Mouse (Mus musculus) gastrocnemius, adult 2 months (tissue): ENCODE data around the gene Phf13. TPM values are rescaled to one million over a fixed set of nuclear protein-coding genes. Genes with fewer than 3 reads are reported as not detected.

Experiments used
- DNase-seq: peaks from one replicate; pipeline ENCODE4 v3.0.0; 2022
- H3K27ac ChIP-seq: fragments of 200-600 bp; 2 replicates; pipeline ENCODE4 v1.8.1; 2022; ENCODE audit warnings: mild to moderate bottlenecking
- H3K4me3 ChIP-seq: fragments of 200-600 bp; 2 replicates; pipeline ENCODE4 v1.8.1; 2022; ENCODE audit warnings: mild to moderate bottlenecking, moderate library complexity
- CTCF ChIP-seq: fragments of 200-600 bp; IDR thresholded peaks from 2 replicates; pipeline ENCODE4 v1.8.1; 2022; ENCODE audit warnings: antibody characterized with exemption, mild to moderate bottlenecking, moderate library complexity
- intact Hi-C: fragments of 180-260 bp; cut with DNase I; formaldehyde crosslinking; loops from one replicate; pipeline ENCODE4 v1.15.1; 2025
- total RNA-seq, 2 experiments: library from RNA; stranded (reverse); gene quantifications; 2 replicates each; pipeline ENCODE4 v1.2.3; 2021

Gene Phf13
- total RNA-seq, 2 experiments from 2014 or later: 4.5 to 4.6 TPM

GRCm38 (mm10) chr4:152028456-152028855 lies 32.4 kb upstream of the Phf13 start:
- Histone ChIP-seq H3K27ac (peak overlapping the region; percentile 95; the same call in 1 of the 2 replicates), H3K4me3 (peak overlapping the region; percentile 90)
- no peak for DNase-seq
- intact Hi-C loops: no loop called here
- no peak for TF ChIP-seq CTCF

- intact Hi-C loops: no loop called here
- no peak for TF ChIP-seq CTCF
- H3K27ac ChIP-seq: peak within 1 kb of the TSS; percentile 95
- peak; percentile 98 for DNase-seq
- H3K4me3 ChIP-seq: peak within 1 kb of the TSS; percentile 90
Measured at GRCm38 (mm10) chr4:152027524-152027923, 31.5 kb upstream of the Phf13 start, which contains the start of gene Zbtb48. TSS of gene Zbtb48 (minus strand) at chr4:152027671.

GRCm38 (mm10) chr4:152026751-152027508 lies 30.9 kb upstream of the Phf13 start:
- TF ChIP-seq CTCF: no peak
- peak overlapping the region; percentile 90 for H3K4me3 ChIP-seq
- peak overlapping the region; percentile 95 for H3K27ac ChIP-seq
- DNase-seq: peak; percentile 19
- intact Hi-C loops: no loop called here

GRCm38 (mm10) chr4:152024525-152024924 lies 28.5 kb upstream of the Phf13 start:
- no peak overlapping the region for H3K27ac ChIP-seq

DNA sequence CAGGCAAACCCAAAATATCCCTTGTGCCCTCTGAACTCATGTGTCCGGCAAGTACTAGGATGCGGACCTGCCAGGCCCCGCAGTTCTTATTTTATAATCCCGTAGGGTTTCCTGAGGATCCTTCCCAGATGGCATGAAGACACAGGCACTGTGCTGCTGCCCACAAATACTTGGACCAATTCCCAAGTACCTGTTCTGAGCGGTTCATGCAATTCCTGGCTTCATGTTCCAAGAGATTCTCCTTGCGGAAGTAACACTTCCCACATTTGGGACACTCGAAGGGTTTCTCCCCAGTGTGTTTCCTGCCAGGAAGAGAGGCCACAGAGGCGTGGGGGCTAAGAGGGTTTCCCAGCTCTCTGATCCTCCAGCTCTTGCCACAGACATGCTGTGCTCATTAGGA lies 26.4 kb upstream of the Phf13 start:
- Histone ChIP-seq H3K4me3 (no peak overlapping the region), H3K27ac (no peak overlapping the region)
- no peak for DNase-seq
- no peak for TF ChIP-seq CTCF
- intact Hi-C loops: no loop called here

More at GRCm38 (mm10) chr4:152024525-152024924, 28.5 kb upstream of the Phf13 start:
- no peak for TF ChIP-seq CTCF
- no peak overlapping the region for H3K4me3 ChIP-seq
- intact Hi-C loops: no loop called here
- DNase-seq: no peak

- intact Hi-C loops: no loop called here
- peak; percentile 22; the same call in 1 of the 2 replicates for TF ChIP-seq CTCF
Measured at GRCm38 (mm10) chr4:152021568-152022097, 25.6 kb upstream of the Phf13 start.

DNA sequence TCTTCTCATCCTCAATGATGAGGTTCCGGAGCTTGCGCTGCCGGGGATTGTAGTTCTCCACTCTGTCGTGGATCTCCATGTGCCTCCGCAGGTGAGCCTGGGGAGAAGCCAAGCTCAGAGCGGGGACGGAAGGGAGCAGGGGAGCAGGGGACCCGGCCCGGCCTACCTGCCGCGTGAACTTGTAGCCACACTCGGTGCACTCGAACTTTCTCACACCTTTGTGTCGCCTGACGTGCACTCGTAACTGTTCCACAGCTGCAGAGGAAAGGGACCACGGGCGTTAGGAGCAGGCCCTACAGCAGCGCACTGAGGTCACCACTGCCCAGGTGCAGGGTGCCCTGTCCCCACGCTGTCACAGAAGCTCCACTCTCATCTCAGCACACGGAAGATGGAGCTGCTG lies 24.0 kb upstream of the Phf13 start:
- intact Hi-C loops: no loop called here

More at GRCm38 (mm10) chr4:152021568-152022097, 25.6 kb upstream of the Phf13 start:
- no peak for DNase-seq
- Histone ChIP-seq H3K4me3 (no peak overlapping the region), H3K27ac (no peak overlapping the region)

GRCm38 (mm10) chr4:152019073-152019472 lies 23.0 kb upstream of the Phf13 start:
- H3K4me3 ChIP-seq: no peak overlapping the region
- intact Hi-C loops: no loop called here
- no peak for TF ChIP-seq CTCF
- no peak overlapping the region for H3K27ac ChIP-seq
- no peak for DNase-seq

More for the DNA sequence above, 24.0 kb upstream of the Phf13 start:
- Histone ChIP-seq H3K27ac (no peak overlapping the region), H3K4me3 (no peak overlapping the region)
- DNase-seq: no peak
- no peak for TF ChIP-seq CTCF

- no peak for TF ChIP-seq CTCF
- Histone ChIP-seq H3K4me3 (peak overlapping the region; percentile 90), H3K27ac (peak overlapping the region; percentile 98)
- intact Hi-C loops: no loop called here
- peak; percentile 75 for DNase-seq
Measured at GRCm38 (mm10) chr4:152013036-152013813, 17.2 kb upstream of the Phf13 start.

DNA sequence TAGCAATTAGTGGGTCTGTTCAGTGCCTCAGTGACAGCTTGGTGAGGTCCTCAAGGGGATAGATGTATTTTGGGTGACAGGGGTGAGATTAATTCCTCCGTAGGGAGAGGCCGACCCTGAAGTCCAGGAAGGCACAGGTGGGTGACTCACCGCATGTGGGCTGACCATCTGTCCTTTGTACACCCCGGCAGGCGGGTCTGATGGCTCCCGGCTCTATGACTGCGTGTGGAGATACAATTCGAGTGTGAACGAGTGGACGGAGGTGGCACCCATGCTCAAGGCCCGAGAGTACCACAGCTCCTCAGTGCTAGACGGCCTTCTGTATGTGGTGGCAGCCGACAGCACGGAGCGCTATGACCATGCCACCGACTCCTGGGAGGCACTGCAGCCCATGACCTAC lies 16.1 kb upstream of the Phf13 start:
- TF ChIP-seq CTCF: no peak
- peak overlapping the region; percentile 98 for H3K27ac ChIP-seq
- intact Hi-C loops: no loop called here
- no peak for DNase-seq
- H3K4me3 ChIP-seq: peak overlapping the region; percentile 90

GRCm38 (mm10) chr4:152011171-152011760 lies 15.2 kb upstream of the Phf13 start:
- intact Hi-C loops: no loop called here
- Histone ChIP-seq H3K27ac (peak overlapping the region; percentile 98), H3K4me3 (peak overlapping the region; percentile 90)
- DNase-seq: no peak
- TF ChIP-seq CTCF: no peak

- Histone ChIP-seq H3K27ac (peak overlapping the region; percentile 98), H3K4me3 (peak overlapping the region; percentile 90)
- intact Hi-C loops: loop anchor here (1.0 kb wide), 1 partner anchor 27 kb away; no protein-coding TSS in a partner anchor
- no peak for TF ChIP-seq CTCF
- DNase-seq: peak; percentile 68
Measured at GRCm38 (mm10) chr4:152010707-152011134, 14.7 kb upstream of the Phf13 start.
